Mouse (Mus musculus) adrenal gland, postnatal 10 days (tissue): ENCODE measurements at regions not wholly inside any gene's neighbourhood (a gene's known extent, or its start where the extent isn't known, plus 50 kb on each side); places are given as distances from the start of the nearest gene placed in this dataset.
A peak's percentile ranks its signal among the peaks of the same experiment; 100 is the strongest.

Experiments
- DNase-seq: peaks from one replicate; pipeline ENCODE4 v3.0.0; 2021; ENCODE audit warnings: mixed read lengths

DNA sequence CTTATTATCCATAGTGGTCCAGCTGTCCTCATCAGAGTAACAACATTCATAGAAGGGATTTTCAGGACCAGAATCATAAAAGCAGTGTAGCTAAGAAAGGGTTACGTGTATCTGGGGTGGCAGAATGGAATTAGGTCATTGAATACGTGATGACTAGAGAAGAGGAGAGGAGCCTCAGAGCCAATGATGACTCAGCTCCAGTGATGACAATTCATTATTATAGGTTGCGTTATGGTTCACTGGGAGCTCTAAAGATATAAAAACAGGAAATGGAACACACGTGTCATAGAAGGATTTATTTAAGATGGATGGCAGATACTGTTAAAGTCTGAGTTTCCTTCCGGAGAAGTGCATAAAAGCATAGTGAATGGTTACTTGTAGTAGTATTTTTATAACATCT lies 291.6 kb downstream of the Isl1 start:
- no peak for DNase-seq

GRCm38 (mm10) chr13:116003733-116004132 lies 305.8 kb downstream of the Isl1 start:
- no peak for DNase-seq

- peak; percentile 86 for DNase-seq
Observed at GRCm38 (mm10) chr13:116002391-116002899, 307.0 kb downstream of the Isl1 start.

- DNase-seq: peak; percentile 11
Observed at GRCm38 (mm10) chr13:115990591-115990990, 318.9 kb downstream of the Isl1 start.

DNA sequence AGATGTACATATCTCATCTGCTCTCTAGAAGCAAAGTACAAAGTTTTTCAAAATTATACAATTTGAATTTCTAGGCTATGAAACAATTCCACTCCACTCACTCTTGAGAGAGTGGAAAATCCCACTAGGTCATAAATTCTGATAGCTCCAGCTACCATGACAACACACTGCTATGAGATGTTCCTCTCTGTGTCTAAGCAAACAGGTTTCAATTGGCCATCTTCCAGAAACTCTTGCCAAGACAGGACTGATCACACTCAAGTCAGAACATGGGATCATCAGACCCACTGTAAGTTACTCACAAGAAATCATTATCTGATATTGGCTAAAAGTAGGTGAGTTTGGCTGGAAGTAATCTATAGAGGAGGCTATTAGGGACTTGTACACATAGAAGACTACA lies 320.4 kb downstream of the Isl1 start:
- no peak for DNase-seq

- DNase-seq: no peak
Observed at GRCm38 (mm10) chr13:115986282-115986681, 323.2 kb downstream of the Isl1 start.

GRCm38 (mm10) chr13:115985715-115986114 lies 323.8 kb downstream of the Isl1 start:
- no peak for DNase-seq

GRCm38 (mm10) chr13:115977890-115978203 lies 331.6 kb downstream of the Isl1 start:
- DNase-seq: no peak

GRCm38 (mm10) chr13:115977118-115977889 lies 332.2 kb downstream of the Isl1 start:
- no peak for DNase-seq
